Mouse (Mus musculus): ENCODE data around the gene Fancc.

GRCm38 (mm10) chr13:63361755-63362154, 135.3 kb downstream of the Fancc start:
- TF ChIP-seq CTCF (IDR thresholded peaks at IDR 0.05; ENCODE audit: borderline replicate concordance, insufficient read depth, low read depth, low read length): no peak
- TF ChIP-seq POLR2A (IDR thresholded peaks at IDR 0.05; ENCODE audit: borderline replicate concordance, insufficient read depth, low read length): no peak
